Mouse (Mus musculus) spleen, embryonic (tissue): ENCODE measurements at regions not wholly inside any gene's neighbourhood (a gene's known extent, or its start where the extent isn't known, plus 50 kb on each side); places are given as distances from the start of the nearest gene placed in this dataset.

ENCODE experiments used
- CTCF ChIA-PET: fragments of 350-600 bp; sonication (Branson Sonifier 250); formaldehyde crosslinking; loops from one replicate; lab custom pipeline; 2022; lab: Charles Lee

DNA sequence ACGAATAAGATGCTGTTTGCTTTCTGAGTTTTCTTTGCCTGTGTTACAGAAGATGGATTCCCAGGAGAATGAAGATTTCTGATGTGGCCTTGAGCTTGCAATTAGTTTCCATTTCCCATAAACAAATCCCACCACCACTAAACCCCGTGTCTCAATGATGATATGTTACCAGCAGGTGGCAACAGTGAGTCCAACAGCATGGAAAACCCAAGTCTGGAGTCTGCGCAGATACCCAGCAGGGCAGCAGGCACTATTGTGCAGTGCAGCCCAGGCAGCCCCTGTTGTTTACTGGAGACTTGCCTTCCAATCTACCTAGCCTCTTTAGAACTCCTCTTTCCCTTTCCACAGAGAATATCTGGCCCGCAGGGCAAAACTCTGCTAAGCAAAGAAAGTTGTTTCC, 62.7 kb downstream of the Bmp2 start:
- CTCF ChIA-PET, result no interaction called here

DNA sequence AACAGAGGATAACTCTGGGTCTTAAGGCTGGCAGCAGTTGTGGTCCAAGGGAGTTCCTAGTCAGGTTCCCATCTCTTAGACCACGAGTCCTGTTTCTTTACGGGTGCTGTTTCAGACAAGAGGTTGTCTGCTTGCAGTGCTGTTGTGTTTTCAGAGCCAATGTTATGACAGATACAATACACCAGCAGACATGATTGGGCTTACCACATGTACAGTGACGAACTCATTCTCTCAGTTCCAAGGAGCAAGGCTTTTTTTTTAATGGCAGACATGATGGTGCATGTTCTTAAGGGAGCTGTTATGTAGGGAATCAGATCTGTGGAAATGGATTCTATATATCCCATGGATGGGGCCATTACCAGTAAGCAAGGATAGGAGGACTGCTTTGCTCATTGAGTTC, 63.3 kb downstream of the Bmp2 start:
- CTCF ChIA-PET, result no interaction called here

DNA sequence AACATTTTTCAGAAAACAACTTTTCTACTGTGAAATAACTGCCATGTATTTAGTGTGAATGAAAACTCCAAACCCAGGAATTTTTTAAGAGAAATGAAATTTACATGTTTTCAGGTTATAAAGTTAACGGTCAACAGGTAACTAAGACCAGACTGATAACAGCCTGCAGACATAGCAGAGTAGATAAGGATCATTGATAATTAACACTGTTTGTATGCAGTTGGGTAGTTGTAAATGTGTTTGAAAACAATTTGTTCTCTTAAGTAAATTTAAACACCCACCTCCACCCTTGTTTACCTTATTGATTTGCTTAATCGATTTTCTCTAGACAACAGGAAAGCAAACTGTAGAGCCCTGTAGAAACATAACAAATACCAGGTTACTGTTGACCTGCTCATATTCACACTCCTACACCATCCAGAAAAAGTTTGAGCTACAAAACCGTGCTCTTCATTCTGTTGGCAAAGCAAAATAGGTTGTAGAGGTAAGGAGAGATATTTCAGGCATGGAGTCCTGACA, 65.4 kb downstream of the Bmp2 start:
- CTCF ChIA-PET, result no interaction called here

DNA sequence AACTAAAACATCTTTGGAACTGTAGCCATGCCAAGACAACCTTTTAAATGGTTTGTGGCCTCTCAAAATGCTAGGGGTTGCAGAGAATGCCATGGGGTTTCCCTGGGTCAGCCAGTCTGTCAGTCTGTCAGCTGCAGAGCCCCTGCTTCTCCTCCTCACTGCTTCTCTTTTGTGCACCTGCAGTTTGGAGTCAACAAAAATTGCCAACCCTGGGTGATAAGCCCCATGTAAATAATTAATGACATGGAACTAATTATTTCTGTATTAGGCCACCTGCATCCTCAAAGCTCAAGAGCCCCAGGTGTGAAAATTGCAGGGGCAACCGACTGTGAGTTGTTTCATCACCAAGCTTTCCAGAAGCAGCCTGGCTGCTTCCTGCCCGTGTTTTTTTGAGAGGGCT, 70.6 kb downstream of the Bmp2 start:
- CTCF ChIA-PET, result no interaction called here

DNA sequence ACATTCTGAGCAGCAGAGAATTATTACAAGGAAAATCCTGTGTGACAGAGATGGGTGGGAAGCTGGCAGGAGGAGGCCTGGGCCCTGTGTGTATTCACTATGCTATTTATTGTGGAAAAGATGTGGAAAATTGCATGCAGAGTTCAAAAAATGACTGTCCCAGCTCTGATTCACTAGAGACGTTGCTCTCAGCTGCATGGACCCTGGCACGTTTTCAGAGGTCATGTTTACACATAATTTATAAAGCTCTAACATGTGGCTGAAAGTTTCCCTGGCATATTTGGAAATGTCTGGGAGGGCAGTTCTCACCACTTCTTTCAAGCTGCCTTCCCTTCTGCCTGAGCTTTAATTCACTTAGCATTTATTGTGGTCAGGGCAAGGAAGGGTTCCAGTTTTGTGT, 73.6 kb downstream of the Bmp2 start:
- CTCF ChIA-PET, result no interaction called here

DNA sequence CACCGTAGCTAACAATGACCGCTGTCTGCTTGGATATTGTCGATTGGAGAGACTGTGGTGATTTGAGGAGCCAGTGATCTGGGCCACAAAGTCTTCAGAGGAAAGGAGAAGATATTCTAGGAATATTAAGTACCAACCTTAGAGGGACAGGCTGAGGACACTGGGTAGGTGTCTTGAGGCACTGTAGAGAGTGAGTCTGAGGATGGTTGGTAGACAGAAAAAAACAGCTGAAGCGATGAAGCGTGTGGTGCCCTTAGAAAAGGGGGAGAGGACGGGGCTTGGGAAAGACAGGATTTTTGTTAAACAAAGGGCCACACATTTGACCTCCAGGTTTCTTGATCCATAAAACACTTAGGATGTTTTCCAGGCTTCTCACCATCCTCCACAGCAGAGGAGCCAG, 76.9 kb downstream of the Bmp2 start:
- CTCF ChIA-PET, result no interaction called here

DNA sequence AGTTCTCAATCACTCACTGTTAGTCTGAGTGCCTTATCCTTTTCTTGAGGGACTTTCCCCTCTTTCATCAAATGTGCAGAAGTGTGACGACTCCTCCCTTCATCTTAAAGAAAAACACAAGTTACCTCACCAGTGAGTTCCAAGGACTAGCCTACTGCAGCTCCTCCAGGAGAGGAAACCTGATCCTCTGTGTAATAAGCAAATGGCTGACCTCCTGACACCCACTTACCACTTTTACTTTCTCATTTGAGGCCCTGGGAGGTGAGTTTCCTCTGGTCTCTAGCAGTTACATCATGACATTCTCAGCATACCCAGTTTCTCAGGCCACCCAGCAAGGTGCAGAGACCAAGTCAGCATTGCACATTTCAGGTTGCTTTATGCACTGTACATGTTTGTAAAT, 83.5 kb downstream of the Bmp2 start:
- CTCF ChIA-PET, result interaction anchor here (0.6 kb wide), 1 partner anchor 11 kb away, joined by 6 read pairs; no protein-coding TSS in a partner anchor

DNA sequence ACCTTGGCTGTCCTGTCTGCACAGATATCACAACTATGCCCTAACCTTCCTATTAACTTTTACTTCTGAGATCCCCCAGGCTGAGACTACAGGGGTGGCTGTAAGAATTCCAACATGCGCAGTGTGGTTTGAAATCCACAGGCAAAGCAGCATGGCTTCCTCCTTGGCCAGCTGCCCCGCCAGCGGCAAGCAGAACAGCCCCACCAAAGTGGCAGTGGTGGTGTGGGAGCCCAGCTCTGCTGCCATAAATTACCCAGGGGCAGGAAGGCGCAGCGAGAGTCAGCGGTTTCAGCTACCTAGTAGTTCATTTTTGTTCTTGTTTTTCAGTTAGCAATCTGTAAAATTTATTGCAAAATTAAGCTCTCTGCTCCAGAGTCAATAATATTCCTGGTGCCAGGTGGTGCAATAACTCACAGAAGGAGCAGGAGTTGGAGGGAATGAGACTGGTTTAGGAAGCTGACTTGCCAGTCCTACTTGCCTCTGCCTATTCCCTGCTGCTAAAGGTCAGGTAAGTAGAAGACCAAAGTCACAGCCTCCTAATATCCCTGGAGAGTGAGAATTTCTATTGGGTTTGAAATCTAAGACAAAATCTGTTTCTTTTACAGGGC, 98.0 kb downstream of the Bmp2 start:
- CTCF ChIA-PET, result no interaction called here

DNA sequence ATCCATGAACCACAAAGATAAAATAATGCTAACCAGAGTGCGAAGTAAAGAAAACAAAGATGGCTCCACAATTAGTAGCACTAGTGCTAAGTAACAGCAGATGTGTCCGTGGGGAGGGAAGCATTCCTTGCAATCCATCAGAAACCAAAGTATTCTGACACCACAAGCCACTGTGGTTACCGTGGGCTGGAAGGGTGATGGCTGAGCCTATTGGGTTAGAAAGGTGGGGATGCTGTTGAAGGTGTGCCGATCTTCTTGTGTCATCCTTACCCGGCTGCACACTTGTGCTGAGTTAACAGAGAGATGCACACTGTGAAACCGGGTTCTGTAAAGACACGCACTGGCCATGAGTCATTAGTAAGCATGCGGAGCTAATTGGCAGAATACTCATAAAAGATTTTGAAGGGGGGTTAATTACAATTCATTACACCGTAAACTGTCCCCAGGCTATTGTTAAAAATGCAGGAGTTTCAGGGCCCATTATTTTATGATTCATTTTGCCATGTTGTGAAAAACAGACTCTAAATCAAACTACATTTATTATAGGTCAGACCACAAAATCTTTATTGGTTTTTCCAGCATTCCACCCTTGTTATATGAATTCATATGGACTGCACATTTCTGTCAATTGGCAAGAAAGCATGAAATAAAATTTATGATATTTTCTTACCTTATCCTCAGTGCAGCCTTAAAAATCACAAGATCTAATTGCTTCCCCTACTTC, 114.5 kb downstream of the Bmp2 start:
- CTCF ChIA-PET, result no interaction called here

DNA sequence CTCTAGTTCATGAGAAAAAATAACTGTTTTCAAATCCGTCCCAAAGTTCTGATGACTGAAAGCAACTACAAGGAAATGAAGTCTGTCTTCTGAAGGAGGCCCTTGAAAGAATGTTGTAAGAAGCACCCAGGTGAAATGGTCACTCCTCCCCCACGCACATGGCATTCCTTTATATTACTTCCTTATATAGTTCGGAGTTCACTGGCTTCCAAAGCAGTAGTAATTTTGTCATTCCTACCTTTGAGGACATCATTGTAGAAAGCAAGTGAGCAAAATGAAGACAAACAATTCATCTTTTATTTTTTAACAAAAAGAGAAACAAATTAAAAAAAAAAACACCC, 115.1 kb downstream of the Bmp2 start:
- CTCF ChIA-PET, result no interaction called here

DNA sequence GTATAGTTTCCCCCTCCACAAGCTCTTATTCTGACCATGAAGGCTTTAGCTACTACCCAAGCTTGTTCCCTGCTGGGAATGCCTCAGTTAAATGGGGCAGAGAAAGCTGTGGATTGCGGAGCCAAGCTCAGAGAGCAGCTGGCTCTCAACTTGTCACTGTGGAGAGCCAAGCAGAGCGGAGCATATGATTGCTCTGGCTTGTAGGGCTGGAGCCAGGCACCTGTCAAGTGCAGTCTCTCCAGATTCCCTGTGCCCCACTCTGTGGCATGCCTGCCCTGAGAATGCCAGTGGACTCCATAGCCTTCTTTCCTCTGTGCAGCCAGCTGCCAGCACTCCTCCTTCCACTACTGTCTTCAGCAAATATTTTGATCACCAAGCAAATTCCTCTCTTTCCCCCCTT, 117.9 kb downstream of the Bmp2 start:
- CTCF ChIA-PET, result no interaction called here

DNA sequence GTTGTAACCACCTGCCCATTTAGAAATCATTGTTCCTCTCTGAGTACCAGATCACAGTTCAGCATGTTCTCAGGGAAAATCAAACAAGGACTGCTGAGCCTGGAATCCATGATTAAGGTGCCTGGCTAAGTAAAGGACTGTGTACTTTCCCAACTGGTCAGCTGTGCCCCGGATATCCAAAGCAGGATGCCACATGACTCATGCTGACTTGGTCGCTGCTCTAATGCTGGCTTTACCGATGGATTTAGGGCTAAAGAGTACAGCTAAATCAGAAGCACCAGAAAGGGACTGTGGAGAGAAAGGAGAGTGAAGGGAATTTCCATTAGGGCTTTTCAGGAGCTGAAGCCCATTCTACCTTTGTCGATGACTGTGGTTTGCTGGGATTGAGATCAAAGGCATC, 119.6 kb downstream of the Bmp2 start:
- CTCF ChIA-PET, result no interaction called here

DNA sequence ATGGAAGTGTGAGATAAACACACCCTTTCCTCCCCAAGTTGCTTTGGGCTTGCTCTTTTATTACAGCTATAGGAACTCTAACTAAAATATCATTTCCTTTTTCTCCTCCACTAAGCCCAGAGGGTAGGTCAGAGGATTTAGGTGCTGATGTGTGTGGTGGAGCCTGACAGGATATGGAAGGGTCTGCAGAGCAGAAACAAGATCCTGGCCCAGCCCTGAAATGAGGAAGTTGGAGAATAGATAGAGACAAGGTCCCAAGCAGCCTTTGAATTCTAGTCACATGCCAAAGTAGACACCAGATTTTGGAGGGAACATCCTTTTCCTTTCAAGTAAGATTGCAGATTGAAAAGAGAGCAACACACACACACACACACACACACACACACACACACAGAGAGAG, 132.4 kb downstream of the Bmp2 start:
- CTCF ChIA-PET, result no interaction called here

DNA sequence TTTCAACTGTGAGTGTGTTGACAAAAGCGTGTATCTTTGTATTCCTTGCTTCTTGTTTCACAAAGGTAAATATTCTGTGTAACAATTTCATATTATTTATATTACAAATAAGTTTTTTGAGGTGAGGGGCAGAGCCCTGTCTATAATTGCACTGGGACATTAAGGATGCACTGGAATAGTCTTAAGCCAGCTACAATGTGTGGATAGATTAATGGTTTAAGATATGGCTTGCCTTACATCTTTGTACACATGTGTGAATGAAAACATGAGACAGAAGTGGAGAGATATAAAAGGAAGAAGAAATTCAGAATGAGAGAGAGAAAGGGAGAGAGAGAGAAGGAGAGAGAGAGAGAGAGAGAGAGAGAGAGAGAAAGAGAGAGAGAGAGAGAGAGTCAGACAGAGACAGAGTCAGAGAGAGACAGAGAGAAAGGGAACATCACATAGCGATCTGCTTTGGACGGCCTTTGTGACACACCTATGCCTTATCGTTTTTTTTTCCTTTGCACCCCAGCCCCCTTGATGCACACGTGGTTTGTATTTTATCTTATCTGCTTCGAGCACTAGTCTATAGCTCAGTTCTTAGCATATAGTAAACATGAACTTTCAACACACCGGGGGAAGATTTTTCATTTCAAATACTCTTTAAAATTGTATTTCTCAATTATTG, 136.3 kb downstream of the Bmp2 start:
- CTCF ChIA-PET, result no interaction called here

DNA sequence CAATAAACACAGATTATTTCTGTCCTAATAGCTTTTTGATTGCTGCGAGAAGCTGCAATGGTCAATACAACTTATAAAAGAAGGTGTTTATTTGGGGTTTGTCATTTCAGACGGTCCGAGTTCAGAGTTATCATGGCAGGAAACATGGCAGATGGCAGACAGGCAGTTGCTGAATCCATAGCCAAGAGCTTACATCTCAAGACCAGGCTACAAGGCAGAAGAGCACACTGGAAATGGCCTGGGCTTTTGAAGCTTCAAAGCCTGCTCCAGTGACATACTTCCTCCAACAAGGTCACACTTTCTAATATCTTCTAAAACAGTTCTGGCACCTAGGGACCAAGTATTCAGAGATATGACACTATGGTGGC, 136.8 kb downstream of the Bmp2 start:
- CTCF ChIA-PET, result no interaction called here

DNA sequence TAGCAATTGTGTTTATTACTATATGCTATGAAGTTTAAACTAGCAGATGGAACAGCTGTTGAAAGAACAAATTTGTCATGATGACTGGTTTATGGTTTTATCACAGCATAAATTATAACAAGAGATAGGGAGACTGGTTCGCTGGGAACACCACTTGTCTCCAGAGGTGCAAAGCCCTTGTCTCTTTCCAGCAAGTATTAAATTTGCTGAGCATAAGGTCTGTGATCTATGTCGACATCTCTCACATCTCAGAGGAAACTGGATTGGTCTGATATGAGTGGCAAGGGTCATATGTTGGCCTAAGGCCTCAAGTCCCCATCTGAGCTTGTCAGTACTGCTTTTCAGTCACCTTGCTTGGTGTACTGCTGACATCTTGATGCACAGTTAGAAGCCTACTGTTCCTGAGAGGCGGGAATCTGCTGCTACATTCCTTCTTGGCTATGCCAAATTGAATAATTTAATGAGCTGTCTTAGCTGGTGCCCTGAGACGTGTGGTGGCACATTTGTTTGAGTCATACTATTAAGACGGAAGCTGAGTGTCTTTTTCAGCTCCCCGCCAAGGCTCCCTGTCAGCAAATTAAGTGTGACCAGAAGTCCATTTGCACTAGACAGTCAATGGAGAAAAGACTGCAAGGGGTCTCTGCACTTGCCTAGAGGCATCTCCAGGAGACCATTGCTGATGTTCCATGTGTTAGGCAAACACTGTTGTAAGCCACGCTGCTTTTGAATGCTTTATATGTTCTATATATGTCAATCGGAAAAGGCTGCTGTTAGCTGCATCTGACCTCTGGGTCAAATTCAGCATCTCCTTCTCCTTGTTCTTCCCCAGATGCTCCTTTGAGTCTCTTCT, 157.0 kb downstream of the Bmp2 start:
- CTCF ChIA-PET, result no interaction called here

DNA sequence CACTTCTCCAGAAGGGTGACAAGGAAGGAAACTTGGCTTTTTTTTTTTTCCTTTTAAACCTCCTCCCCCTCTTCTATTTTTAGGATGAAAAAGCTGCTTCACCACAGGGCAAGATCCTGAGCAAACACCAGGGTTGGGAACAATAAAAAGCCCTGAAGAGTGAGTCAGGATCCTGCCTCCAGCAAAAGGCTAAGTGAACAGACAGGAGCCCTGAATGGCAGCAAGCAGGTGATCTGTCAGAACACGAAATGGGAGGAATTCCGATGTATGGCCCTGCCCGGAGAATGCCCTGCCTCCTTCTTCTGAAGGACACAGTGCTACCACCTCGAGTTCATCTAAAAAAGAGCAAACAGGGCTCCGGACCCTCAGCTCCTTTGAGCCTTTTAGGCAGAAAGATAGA, 164.3 kb downstream of the Bmp2 start:
- CTCF ChIA-PET, result no interaction called here

DNA sequence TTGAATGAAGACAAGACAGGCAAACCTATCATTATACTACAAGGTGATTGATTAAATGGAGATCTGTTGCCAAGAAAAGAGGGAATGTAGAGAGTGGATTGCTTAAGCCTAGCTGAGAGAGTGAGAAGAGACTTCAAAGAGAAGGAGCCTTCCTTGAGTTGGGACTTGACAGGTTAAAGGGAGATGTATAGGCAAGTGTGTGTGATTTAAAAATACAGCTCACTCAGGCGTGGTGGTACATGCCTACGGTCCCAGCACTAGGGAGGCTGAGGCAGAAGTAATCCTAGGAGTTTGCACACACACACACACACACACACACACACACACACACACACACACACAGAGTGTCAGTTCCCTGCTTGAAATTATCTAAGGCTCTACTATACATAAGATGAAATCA, 165.1 kb downstream of the Bmp2 start:
- CTCF ChIA-PET, result no interaction called here

DNA sequence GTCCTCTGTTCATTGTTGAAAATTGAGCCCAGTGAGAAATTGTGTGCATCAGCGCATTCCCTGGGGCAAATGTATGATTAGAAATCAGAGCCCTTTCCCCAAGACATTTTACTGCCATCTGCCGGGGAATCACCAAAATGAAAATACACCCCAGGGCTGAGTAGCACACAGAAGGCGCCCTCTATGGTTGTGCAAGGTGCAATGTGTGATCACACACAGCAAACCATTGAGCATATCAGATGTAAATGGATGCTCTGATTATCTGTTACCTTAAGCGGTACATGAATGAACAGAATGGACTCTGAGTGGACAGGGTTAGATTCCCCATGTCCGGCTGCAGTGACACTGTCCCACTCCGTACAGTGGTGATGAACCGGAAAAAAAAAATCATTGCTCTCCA, 172.4 kb downstream of the Bmp2 start:
- CTCF ChIA-PET, result no interaction called here

DNA sequence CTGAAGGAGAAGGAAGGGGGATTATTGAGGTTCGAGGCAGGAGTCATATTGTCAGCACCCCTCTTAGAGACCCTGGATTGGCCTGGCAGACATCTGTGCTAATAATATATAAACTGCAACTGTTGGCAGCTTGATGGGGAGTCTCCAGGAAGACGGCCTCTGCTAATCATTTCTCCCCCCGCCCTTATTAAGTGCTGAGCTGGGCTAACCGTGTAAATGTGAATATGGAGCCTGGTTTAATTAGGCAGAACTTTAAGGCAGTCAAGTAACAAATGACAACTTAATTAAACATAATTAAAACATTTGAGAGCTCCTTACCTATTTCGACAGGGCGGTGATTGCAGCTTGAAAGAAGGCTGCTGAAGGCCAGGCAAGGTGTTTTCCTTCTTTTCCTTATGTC, 172.8 kb downstream of the Bmp2 start:
- CTCF ChIA-PET, result no interaction called here

DNA sequence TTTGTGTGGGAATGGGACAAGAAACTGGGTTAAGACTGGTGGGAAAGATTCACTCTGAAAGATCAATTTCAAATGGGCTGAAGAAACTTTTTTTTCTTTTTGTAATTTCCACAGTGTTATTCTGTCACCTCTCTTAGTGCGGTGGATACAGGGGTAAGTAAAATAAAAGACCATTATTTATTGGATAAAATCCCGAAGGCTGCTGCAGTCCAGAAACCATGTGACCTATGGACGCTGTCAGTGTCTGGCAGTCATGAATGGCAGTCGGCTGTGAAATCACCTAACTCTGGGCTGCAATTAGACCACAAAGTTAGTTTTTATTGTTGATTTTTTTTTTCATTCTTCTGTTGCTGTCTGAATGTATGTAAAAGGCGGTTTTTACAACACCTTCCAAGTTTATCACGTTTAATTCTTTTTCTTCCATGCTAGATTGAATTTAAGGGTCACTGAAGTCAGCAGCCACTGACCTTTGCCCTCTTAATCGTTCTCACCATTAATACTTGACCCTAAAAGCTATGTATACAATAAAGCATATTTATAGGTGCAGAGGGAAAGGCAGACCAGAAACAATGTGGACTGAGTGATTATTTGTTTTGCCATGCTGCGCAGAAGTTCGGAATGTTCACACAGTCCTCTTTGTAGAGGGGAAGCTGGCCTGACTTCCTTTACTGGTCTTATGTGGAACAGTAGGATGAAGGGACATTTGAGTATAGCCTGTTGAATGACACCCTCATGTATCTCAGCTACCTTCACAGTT, 182.7 kb downstream of the Bmp2 start:
- CTCF ChIA-PET, result no interaction called here
